Mouse (Mus musculus): ENCODE results near the gene Pqlc3. TPM values are rescaled to one million over a fixed set of nuclear protein-coding genes. Genes with fewer than 3 reads are reported as not detected.

The Pqlc3 gene
- polyA plus RNA-seq, 1 experiment, result 40.1 TPM

DNA sequence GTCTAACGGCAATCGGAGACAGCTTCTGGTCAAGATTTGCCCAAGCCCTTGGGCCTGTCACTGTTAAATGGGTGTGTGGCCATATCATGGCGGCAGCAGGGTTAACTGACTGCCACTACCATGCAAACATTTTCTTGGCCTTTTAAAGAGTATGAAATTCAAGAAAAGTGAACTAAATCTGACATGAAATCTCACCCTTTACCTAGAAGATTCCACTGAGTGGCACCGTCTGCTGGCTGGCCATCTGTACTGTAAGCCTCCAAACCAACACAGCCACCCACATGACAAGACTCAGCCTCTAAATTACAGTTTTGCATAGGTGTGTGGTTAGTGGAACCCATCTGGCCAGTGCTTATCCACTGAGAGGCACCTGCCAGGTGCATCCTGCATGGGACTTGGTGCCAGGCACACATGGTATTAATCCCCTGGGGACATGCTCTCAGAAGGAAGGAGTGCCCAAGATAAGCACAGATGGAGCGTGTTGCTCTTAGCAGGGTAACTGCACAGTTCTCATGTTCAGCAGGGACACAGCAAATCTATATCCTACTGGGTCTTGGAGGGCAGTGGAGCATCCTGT lies 3.2 kb downstream of the Pqlc3 start:
- Histone ChIP-seq H3K27ac (ENCODE audit: insufficient read depth, low read length) (no peak overlapping the region), H3K4me3 (ENCODE audit: low read depth, low read length) (no peak overlapping the region), H3K4me1 (ENCODE audit: control insufficient read depth, insufficient read depth, low read length) (peaks cover 5% of the 10 kb centered on the region), H3K9ac (ENCODE audit: low read depth, poor library complexity, severe bottlenecking) (no peak overlapping the region), H3K36me3 (ENCODE audit: control insufficient read depth, insufficient read depth, low read length, poor library complexity, severe bottlenecking) (no peaks in the 10 kb centered on the region), H3K27me3 (ENCODE audit: control insufficient read depth, insufficient read depth, low read length, poor library complexity, severe bottlenecking) (no peaks in the 10 kb centered on the region), H3K9me3 (replicated peaks; ENCODE audit: control insufficient read depth, insufficient read depth, low read length, poor library complexity, severe bottlenecking) (no peaks in the 10 kb centered on the region)
- no peak for TF ChIP-seq CTCF (IDR thresholded peaks at IDR 0.05; ENCODE audit: low read depth, low read length)
- no peak for TF ChIP-seq POLR2A (IDR thresholded peaks at IDR 0.05; ENCODE audit: insufficient read depth, low read length)
- no peak for TF ChIP-seq EP300 (IDR thresholded peaks at IDR 0.05; ENCODE audit: insufficient read depth, low read depth, low read length)

DNA sequence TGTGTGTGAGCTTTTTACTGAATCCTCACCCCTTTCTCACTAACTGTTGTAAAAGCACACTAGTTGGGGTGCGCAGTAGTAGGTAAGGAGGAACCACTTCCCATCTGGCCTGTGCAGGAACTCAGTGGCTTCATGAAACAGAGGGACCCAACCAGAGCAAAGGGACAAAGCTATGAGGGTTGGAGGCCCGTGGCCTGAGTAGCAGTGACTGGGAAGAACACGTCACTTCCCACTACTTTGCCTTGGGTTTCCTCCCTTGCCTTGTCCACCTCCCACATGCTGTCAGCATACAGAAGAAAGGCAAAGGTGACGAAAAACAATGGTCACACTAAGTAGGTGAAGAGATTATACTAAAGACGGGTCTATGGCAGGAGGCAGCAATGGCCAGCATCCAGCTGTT lies 3.9 kb downstream of the Pqlc3 start:
- no peak overlapping the region for H3K9ac ChIP-seq (ENCODE audit: low read depth, poor library complexity, severe bottlenecking)

DNA sequence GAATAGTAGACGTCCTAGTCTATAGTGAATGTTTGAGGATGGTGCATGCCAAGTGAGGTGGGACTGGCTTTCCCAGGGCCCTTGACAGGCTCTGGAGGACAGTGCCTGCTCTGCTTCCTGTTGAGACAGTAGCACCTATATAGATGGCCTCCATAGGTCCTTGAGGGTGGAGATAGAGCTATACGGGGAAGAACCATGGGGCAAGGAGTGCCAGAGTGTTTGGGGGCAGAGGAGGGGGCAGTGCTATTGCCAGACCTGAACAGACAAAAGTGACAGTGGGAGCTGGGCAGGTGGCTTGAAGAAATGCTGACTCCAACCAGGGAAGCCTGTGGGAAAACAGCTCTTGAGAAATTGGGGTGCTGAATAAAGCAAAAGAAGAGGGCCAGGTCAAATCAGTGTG lies 5.9 kb downstream of the Pqlc3 start:
- H3K27ac ChIP-seq (ENCODE audit: insufficient read depth, low read length), result no peak overlapping the region
- no peak for TF ChIP-seq EP300 (IDR thresholded peaks at IDR 0.05; ENCODE audit: insufficient read depth, low read depth, low read length)
- no peak for TF ChIP-seq CTCF (IDR thresholded peaks at IDR 0.05; ENCODE audit: low read depth, low read length)
- TF ChIP-seq POLR2A (IDR thresholded peaks at IDR 0.05; ENCODE audit: insufficient read depth, low read length), result no peak
- H3K4me1 ChIP-seq (ENCODE audit: control insufficient read depth, insufficient read depth, low read length), result peaks cover 5% of the 10 kb centered on the region
- no peaks in the 10 kb centered on the region; the same call in 1 of the 2 replicates for H3K36me3 ChIP-seq (ENCODE audit: control insufficient read depth, insufficient read depth, low read length, poor library complexity, severe bottlenecking)
- no peak overlapping the region for H3K4me3 ChIP-seq (ENCODE audit: low read depth, low read length)
- H3K9me3 ChIP-seq (replicated peaks; ENCODE audit: control insufficient read depth, insufficient read depth, low read length, poor library complexity, severe bottlenecking), result no peaks in the 10 kb centered on the region
- no peaks in the 10 kb centered on the region for H3K27me3 ChIP-seq (ENCODE audit: control insufficient read depth, insufficient read depth, low read length, poor library complexity, severe bottlenecking)
- no peak overlapping the region for H3K9ac ChIP-seq (ENCODE audit: low read depth, poor library complexity, severe bottlenecking)

More for the DNA sequence above, 3.9 kb downstream of the Pqlc3 start:
- Histone ChIP-seq H3K27ac (ENCODE audit: insufficient read depth, low read length) (no peak overlapping the region), H3K27me3 (ENCODE audit: control insufficient read depth, insufficient read depth, low read length, poor library complexity, severe bottlenecking) (no peaks in the 10 kb centered on the region), H3K9me3 (replicated peaks; ENCODE audit: control insufficient read depth, insufficient read depth, low read length, poor library complexity, severe bottlenecking) (no peaks in the 10 kb centered on the region), H3K4me3 (ENCODE audit: low read depth, low read length) (no peak overlapping the region), H3K36me3 (ENCODE audit: control insufficient read depth, insufficient read depth, low read length, poor library complexity, severe bottlenecking) (no peaks in the 10 kb centered on the region), H3K4me1 (ENCODE audit: control insufficient read depth, insufficient read depth, low read length) (peaks cover 5% of the 10 kb centered on the region)
- TF ChIP-seq CTCF (IDR thresholded peaks at IDR 0.05; ENCODE audit: low read depth, low read length), result no peak
- no peak for TF ChIP-seq EP300 (IDR thresholded peaks at IDR 0.05; ENCODE audit: insufficient read depth, low read depth, low read length)
- no peak for TF ChIP-seq POLR2A (IDR thresholded peaks at IDR 0.05; ENCODE audit: insufficient read depth, low read length)

DNA sequence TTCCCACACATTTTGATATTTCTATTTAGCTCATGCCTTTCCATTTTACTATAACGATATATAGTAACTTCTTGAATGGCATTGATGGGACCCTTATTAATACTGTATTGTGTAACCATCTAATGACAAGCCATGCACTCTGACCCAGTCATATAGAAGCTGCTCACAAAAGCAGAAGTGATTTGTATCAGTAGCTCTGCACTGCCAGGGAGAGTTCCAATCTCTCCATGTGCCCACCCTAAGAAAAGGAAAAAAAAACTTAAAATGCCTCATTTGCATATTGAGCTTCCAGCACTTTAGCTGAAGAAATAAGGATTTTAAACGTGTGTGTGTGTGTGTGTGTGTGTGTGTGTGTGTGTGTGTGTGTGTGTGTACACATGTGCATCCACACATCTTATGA lies 7.9 kb downstream of the Pqlc3 start:
- Histone ChIP-seq H3K4me3 (ENCODE audit: low read depth, low read length) (no peak overlapping the region), H3K9ac (ENCODE audit: low read depth, poor library complexity, severe bottlenecking) (no peak overlapping the region), H3K27ac (ENCODE audit: insufficient read depth, low read length) (no peak overlapping the region), H3K36me3 (ENCODE audit: control insufficient read depth, insufficient read depth, low read length, poor library complexity, severe bottlenecking) (no peaks in the 10 kb centered on the region; the same call in 1 of the 2 replicates), H3K4me1 (ENCODE audit: control insufficient read depth, insufficient read depth, low read length) (no peaks in the 10 kb centered on the region), H3K9me3 (replicated peaks; ENCODE audit: control insufficient read depth, insufficient read depth, low read length, poor library complexity, severe bottlenecking) (no peaks in the 10 kb centered on the region), H3K27me3 (ENCODE audit: control insufficient read depth, insufficient read depth, low read length, poor library complexity, severe bottlenecking) (no peaks in the 10 kb centered on the region)
- TF ChIP-seq CTCF (IDR thresholded peaks at IDR 0.05; ENCODE audit: low read depth, low read length) (no peak), EP300 (IDR thresholded peaks at IDR 0.05; ENCODE audit: insufficient read depth, low read depth, low read length) (no peak), POLR2A (IDR thresholded peaks at IDR 0.05; ENCODE audit: insufficient read depth, low read length) (no peak)

DNA sequence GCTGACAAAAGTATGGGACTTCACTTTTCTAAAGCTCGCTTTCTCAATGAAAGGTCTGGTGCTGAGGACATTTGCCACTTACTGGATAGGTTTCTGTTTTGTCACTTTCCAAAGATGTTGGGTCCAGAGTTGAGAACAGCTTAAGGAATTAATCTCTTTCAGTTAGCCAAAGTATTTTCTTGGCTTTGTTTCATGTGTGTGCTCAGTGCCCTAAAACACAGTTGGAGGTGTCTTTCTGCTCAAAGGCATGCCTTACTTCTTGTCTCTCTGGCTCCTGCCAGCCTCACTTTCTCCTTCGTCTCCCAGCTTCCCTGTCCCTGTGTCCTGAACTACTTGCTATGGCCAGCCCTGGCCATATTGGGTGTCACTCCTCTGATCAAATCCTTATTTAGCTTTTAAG lies 8.8 kb downstream of the Pqlc3 start:
- no peak for TF ChIP-seq POLR2A (IDR thresholded peaks at IDR 0.05; ENCODE audit: insufficient read depth, low read length)
- no peak for TF ChIP-seq EP300 (IDR thresholded peaks at IDR 0.05; ENCODE audit: insufficient read depth, low read depth, low read length)
- TF ChIP-seq CTCF (IDR thresholded peaks at IDR 0.05; ENCODE audit: low read depth, low read length), result no peak
- H3K9ac ChIP-seq (ENCODE audit: low read depth, poor library complexity, severe bottlenecking), result no peak overlapping the region
- no peak overlapping the region for H3K4me3 ChIP-seq (ENCODE audit: low read depth, low read length)

DNA sequence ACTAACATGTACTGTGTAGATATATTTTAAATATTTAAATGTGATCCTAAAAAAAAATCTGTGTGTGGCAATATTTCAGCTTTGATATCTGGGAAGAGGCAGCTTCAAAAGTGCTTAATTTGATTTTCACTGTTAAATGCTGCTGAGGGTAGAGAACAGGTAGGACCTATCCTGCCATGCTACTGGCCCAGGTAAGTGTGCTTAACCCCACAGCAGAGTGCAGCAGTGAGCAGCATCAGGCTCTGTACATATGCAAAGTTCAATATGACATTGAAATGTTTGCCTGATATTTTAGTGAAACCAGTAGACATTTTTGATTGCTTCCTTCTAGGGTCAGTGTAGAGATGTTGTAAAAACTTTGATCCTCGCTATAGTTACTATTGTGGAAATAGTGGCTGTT lies 14.4 kb downstream of the Pqlc3 start:
- Histone ChIP-seq H3K9me3 (replicated peaks; ENCODE audit: control insufficient read depth, insufficient read depth, low read length, poor library complexity, severe bottlenecking) (no peaks in the 10 kb centered on the region), H3K4me1 (ENCODE audit: control insufficient read depth, insufficient read depth, low read length) (no peaks in the 10 kb centered on the region), H3K27me3 (ENCODE audit: control insufficient read depth, insufficient read depth, low read length, poor library complexity, severe bottlenecking) (no peaks in the 10 kb centered on the region), H3K4me3 (ENCODE audit: low read depth, low read length) (no peak overlapping the region), H3K9ac (ENCODE audit: low read depth, poor library complexity, severe bottlenecking) (no peak overlapping the region), H3K36me3 (ENCODE audit: control insufficient read depth, insufficient read depth, low read length, poor library complexity, severe bottlenecking) (peaks cover 5% of the 10 kb centered on the region), H3K27ac (ENCODE audit: insufficient read depth, low read length) (no peak overlapping the region)
- no peak for TF ChIP-seq EP300 (IDR thresholded peaks at IDR 0.05; ENCODE audit: insufficient read depth, low read depth, low read length)
- TF ChIP-seq POLR2A (IDR thresholded peaks at IDR 0.05; ENCODE audit: insufficient read depth, low read length), result no peak
- no peak for TF ChIP-seq CTCF (IDR thresholded peaks at IDR 0.05; ENCODE audit: low read depth, low read length)

More for the DNA sequence above, 8.8 kb downstream of the Pqlc3 start:
- no peaks in the 10 kb centered on the region for H3K27me3 ChIP-seq (ENCODE audit: control insufficient read depth, insufficient read depth, low read length, poor library complexity, severe bottlenecking)
- H3K36me3 ChIP-seq (ENCODE audit: control insufficient read depth, insufficient read depth, low read length, poor library complexity, severe bottlenecking), result no peaks in the 10 kb centered on the region; the same call in 1 of the 2 replicates
- H3K4me1 ChIP-seq (ENCODE audit: control insufficient read depth, insufficient read depth, low read length), result no peaks in the 10 kb centered on the region
- H3K27ac ChIP-seq (ENCODE audit: insufficient read depth, low read length), result no peak overlapping the region
- H3K9me3 ChIP-seq (replicated peaks; ENCODE audit: control insufficient read depth, insufficient read depth, low read length, poor library complexity, severe bottlenecking), result no peaks in the 10 kb centered on the region
